Mouse (Mus musculus) CH12.LX (cell line): ENCODE data around the gene Psma5. TPM values are rescaled to one million over a fixed set of nuclear protein-coding genes. Genes with fewer than 3 reads are reported as not detected.

Source experiments
- DNase-seq: peaks from one replicate; pipeline ENCODE4 v3.0.0-alpha.2; 2013; ENCODE audit errors: extremely low read depth
- H3K27ac ChIP-seq: 2 replicates; pipeline ENCODE4 v1.5.1; 2012; ENCODE audit warnings: low read depth, mild to moderate bottlenecking, control low read depth, moderate library complexity; ENCODE audit not compliant: insufficient read depth
- H3K27me3 ChIP-seq: replicated peaks from 2 replicates; pipeline ENCODE3; 2012; ENCODE audit warnings: inconsistent platforms
- H3K36me3 ChIP-seq, 2 experiments: replicated peaks in 1 of 2; 2 replicates each; pipeline versions ENCODE3 to v1.6.1; 2012; ENCODE audit warnings: inconsistent platforms in 1 of 2, low read length in 1 of 2, mild to moderate bottlenecking in 1 of 2, mixed read lengths in 1 of 2, moderate library complexity in 1 of 2; ENCODE audit not compliant: control insufficient read depth in 1 of 2, insufficient read depth in 1 of 2
- H3K4me1 ChIP-seq, 2 experiments: 2 replicates each; pipeline ENCODE4 v1.6.1; 2012; ENCODE audit warnings: inconsistent platforms in 1 of 2, moderate library complexity in 1 of 2; ENCODE audit not compliant: insufficient read depth in 2 of 2, control insufficient read depth in 1 of 2
- H3K4me2 ChIP-seq: 2 replicates; pipeline ENCODE4 v1.6.1; 2012; ENCODE audit warnings: low read depth, mild to moderate bottlenecking, control low read depth; ENCODE audit not compliant: poor library complexity, insufficient read depth, severe bottlenecking
- H3K4me3 ChIP-seq, 3 experiments: fragments of 150-350 bp in 1 of 3; sonication (generic) in 1 of 3; replicated peaks in 1 of 3; 2 replicates each; pipeline versions ENCODE3 to v1.5.1; 2011 to 2012; ENCODE audit warnings: low read depth in 2 of 3, low read length in 2 of 3, mild to moderate bottlenecking in 2 of 3, moderate library complexity in 2 of 3, control low read depth in 1 of 3, improper control_type of control experiment in 1 of 3, inconsistent platforms in 1 of 3, mixed read lengths in 1 of 3; ENCODE audit not compliant: poor library complexity in 1 of 3
- H3K79me2 ChIP-seq: replicated peaks from 2 replicates; pipeline ENCODE4 v1.6.1; 2012; ENCODE audit warnings: mild to moderate bottlenecking, moderate library complexity; ENCODE audit not compliant: control insufficient read depth, poor library complexity, insufficient read depth, severe bottlenecking; ENCODE audit errors: extremely low read depth
- H3K9ac ChIP-seq: 2 replicates; pipeline ENCODE4 v1.6.1; 2012; ENCODE audit warnings: low read depth, mild to moderate bottlenecking, control low read depth, moderate library complexity; ENCODE audit not compliant: insufficient read depth
- H3K9me3 ChIP-seq: replicated peaks from 2 replicates; pipeline ENCODE3; 2012; ENCODE audit warnings: low read length, inconsistent platforms, mixed read lengths
- BHLHE40 ChIP-seq: IDR thresholded peaks from 2 replicates; pipeline ENCODE4 v1.6.1; 2011; ENCODE audit warnings: mild to moderate bottlenecking, low read depth, low read length, improper control_type of control experiment
- CHD1 ChIP-seq: IDR thresholded peaks from 2 replicates; pipeline ENCODE4 v1.6.1; 2012; ENCODE audit warnings: low read depth, low read length, improper control_type of control experiment, inconsistent platforms
- CHD2 ChIP-seq: IDR thresholded peaks from 2 replicates; pipeline ENCODE4 v1.6.1; 2011; ENCODE audit warnings: low read length, improper control_type of control experiment
- CTCF ChIP-seq, 2 experiments: IDR thresholded peaks in 1 of 2; conservative IDR thresholded peaks in 1 of 2; 2 replicates each; pipeline ENCODE4 v1.5.1; 2011 to 2012; ENCODE audit warnings: low read depth in 2 of 2, low read length in 2 of 2, improper control_type of control experiment in 1 of 2, inconsistent platforms in 1 of 2, mild to moderate bottlenecking in 1 of 2, moderate library complexity in 1 of 2
- E2F4 ChIP-seq: IDR thresholded peaks from 2 replicates; pipeline ENCODE4 v1.6.1; 2011; ENCODE audit warnings: low read depth, low read length, improper control_type of control experiment; ENCODE audit not compliant: insufficient replicate concordance
- ELF1 ChIP-seq: IDR thresholded peaks from 2 replicates; pipeline ENCODE4 v1.6.1; 2014; ENCODE audit warnings: low read depth, mild to moderate bottlenecking, inconsistent platforms, low read length, improper control_type of control experiment
- ETS1 ChIP-seq: conservative IDR thresholded peaks from 2 replicates; pipeline ENCODE4 v1.6.1; 2012; ENCODE audit warnings: low read depth, mild to moderate bottlenecking, inconsistent platforms, low read length, improper control_type of control experiment, moderate library complexity
- GABPA ChIP-seq: IDR thresholded peaks from 2 replicates; pipeline ENCODE4 v1.6.1; 2012; ENCODE audit warnings: low read depth, low read length, improper control_type of control experiment, inconsistent platforms; ENCODE audit not compliant: insufficient replicate concordance
- HCFC1 ChIP-seq: IDR thresholded peaks from 2 replicates; pipeline ENCODE4 v1.6.1; 2012; ENCODE audit warnings: low read depth, mild to moderate bottlenecking, inconsistent platforms, low read length, improper control_type of control experiment
- IRF4 ChIP-seq: IDR thresholded peaks from 2 replicates; pipeline ENCODE4 v1.6.1; 2014; ENCODE audit warnings: low read depth, mild to moderate bottlenecking, inconsistent platforms, low read length, improper control_type of control experiment
- JUN ChIP-seq: IDR thresholded peaks from 2 replicates; pipeline ENCODE4 v1.6.1; 2011; ENCODE audit warnings: low read depth, mild to moderate bottlenecking, low read length, improper control_type of control experiment, moderate library complexity; ENCODE audit not compliant: insufficient read depth
- KAT2A ChIP-seq: IDR thresholded peaks from 2 replicates; pipeline ENCODE4 v1.6.1; 2012; ENCODE audit warnings: low read length, improper control_type of control experiment, inconsistent platforms; ENCODE audit not compliant: insufficient replicate concordance
- MAFK ChIP-seq: IDR thresholded peaks from 2 replicates; pipeline ENCODE4 v1.6.1; 2011; ENCODE audit warnings: low read length, improper control_type of control experiment; ENCODE audit not compliant: insufficient replicate concordance
- MAX ChIP-seq: IDR thresholded peaks from 2 replicates; pipeline ENCODE4 v1.6.1; 2011; ENCODE audit warnings: low read length, improper control_type of control experiment
- MAZ ChIP-seq: IDR thresholded peaks from 2 replicates; pipeline ENCODE4 v1.6.1; 2012; ENCODE audit warnings: low read depth, mild to moderate bottlenecking, inconsistent platforms, low read length, improper control_type of control experiment, moderate library complexity
- MEF2A ChIP-seq: IDR thresholded peaks from 2 replicates; pipeline ENCODE4 v1.6.1; 2014; ENCODE audit warnings: low read depth, mild to moderate bottlenecking, inconsistent platforms, low read length, improper control_type of control experiment, borderline replicate concordance
- MXI1 ChIP-seq: IDR thresholded peaks from 2 replicates; pipeline ENCODE4 v1.6.1; 2011; ENCODE audit warnings: mild to moderate bottlenecking, low read depth, low read length, improper control_type of control experiment
- MYC ChIP-seq: IDR thresholded peaks from 2 replicates; pipeline ENCODE4 v1.6.1; 2011; ENCODE audit warnings: low read depth, mild to moderate bottlenecking, improper control_type of control experiment, low read length
- NELFE ChIP-seq: IDR thresholded peaks from 2 replicates; pipeline ENCODE4 v1.6.1; 2011; ENCODE audit warnings: low read depth, low read length, improper control_type of control experiment
- NRF1 ChIP-seq: IDR thresholded peaks from 2 replicates; pipeline ENCODE4 v1.6.1; 2014; ENCODE audit warnings: low read depth, mild to moderate bottlenecking, inconsistent platforms, low read length, improper control_type of control experiment, moderate library complexity
- PAX5 ChIP-seq: IDR thresholded peaks from 2 replicates; pipeline ENCODE4 v1.6.1; 2012; ENCODE audit warnings: low read length, inconsistent platforms, mixed read lengths
- POLR2A ChIP-seq: IDR thresholded peaks from 2 replicates; pipeline ENCODE4 v1.6.1; 2011; ENCODE audit warnings: low read depth, mild to moderate bottlenecking, improper control_type of control experiment, low read length
- POLR2AphosphoS2 ChIP-seq: IDR thresholded peaks from 2 replicates; pipeline ENCODE4 v1.6.1; 2011; ENCODE audit warnings: low read depth, low read length, improper control_type of control experiment
- RCOR1 ChIP-seq: conservative IDR thresholded peaks from 2 replicates; pipeline ENCODE4 v1.6.1; 2012; ENCODE audit warnings: low read depth, mild to moderate bottlenecking, inconsistent platforms, low read length, improper control_type of control experiment
- SIN3A ChIP-seq: IDR thresholded peaks from 2 replicates; pipeline ENCODE4 v1.6.1; 2012; ENCODE audit warnings: low read length, improper control_type of control experiment, inconsistent platforms
- SMC3 ChIP-seq: IDR thresholded peaks from 2 replicates; pipeline ENCODE4 v1.6.1; 2011; ENCODE audit warnings: low read depth, low read length, improper control_type of control experiment
- TBP ChIP-seq: conservative IDR thresholded peaks from 2 replicates; pipeline ENCODE4 v1.6.1; 2011; ENCODE audit warnings: low read depth, low read length, improper control_type of control experiment
- UBTF ChIP-seq: IDR thresholded peaks from 2 replicates; pipeline ENCODE4 v1.6.1; 2012; ENCODE audit warnings: low read depth, mild to moderate bottlenecking, inconsistent platforms, low read length, improper control_type of control experiment, moderate library complexity
- USF2 ChIP-seq: conservative IDR thresholded peaks from 2 replicates; pipeline ENCODE4 v1.6.1; 2011; ENCODE audit warnings: low read depth, low read length, improper control_type of control experiment
- ZC3H11A ChIP-seq: IDR thresholded peaks from 2 replicates; pipeline ENCODE4 v1.6.1; 2012; ENCODE audit warnings: low read depth, mild to moderate bottlenecking, inconsistent platforms, low read length, improper control_type of control experiment
- ZNF384 ChIP-seq: IDR thresholded peaks from 2 replicates; pipeline ENCODE4 v1.6.1; 2012; ENCODE audit warnings: low read depth, low read length, improper control_type of control experiment, inconsistent platforms
- dilution Hi-C: fragments of 300-500 bp; cut with MboI; formaldehyde crosslinking; loops from 2 replicates; pipeline ENCODE4 v1.14.3; 2020; ENCODE audit warnings: low sequenced_read_pairs; ENCODE audit not compliant: extremely low pct_unique_long_range_greater_than_20kb, extremely low pct_ligation_motif_present
- in situ Hi-C: fragments of 300-500 bp; cut with MboI; formaldehyde crosslinking; loops from 3 replicates; pipeline ENCODE4 v1.14.3; 2019; ENCODE audit warnings: low sequenced_read_pairs, low pct_ligation_motif_present, low pct_unique_long_range_greater_than_20kb, mixed read lengths
- polyA plus RNA-seq: library from polyadenylated mRNA; unstranded; fragments of >175 nt; gene quantifications from 2 replicates; pipeline ENCODE4 v1.2.1, GENCODE M21; 2012; ENCODE audit warnings: low read depth; ENCODE audit not compliant: insufficient read length
- total RNA-seq, 2 experiments: library from RNA; depleted of rRNA; stranded (reverse); fragments of 300-350 nt in 1 of 2; fragments of >200 nt in 1 of 2; gene quantifications; 2 replicates each; pipeline ENCODE4 v1.2.3; 2012 to 2014

Psma5 gene
- total and polyA plus RNA-seq, 3 experiments, result 245 to 341 (median 264) TPM

GRCm38 (mm10) chr3:108289311-108290130 is 32.8 kb downstream of the Psma5 start:
- dilution Hi-C loops, result no loop called here
- Histone ChIP-seq H3K4me3 (no peak overlapping the region), H3K4me1 (peaks cover 5 to 32% of the 10 kb centered on the region in 2 experiments; a peak in 2 of 4 replicates), H3K4me2 (no peak overlapping the region), H3K27ac (no peak overlapping the region), H3K36me3 (no peaks in the 10 kb centered on the region), H3K9ac (no peak overlapping the region), H3K79me2 (no peaks in the 10 kb centered on the region), H3K27me3 (peaks cover 8% of the 10 kb centered on the region), H3K9me3 (no peaks in the 10 kb centered on the region)
- TF ChIP-seq RCOR1 (no peak), SMC3 (no peak), BHLHE40 (peak; percentile 44), CHD2 (no peak)
- DNase-seq, result no peak
- in situ Hi-C loops, result no loop called here

- Histone ChIP-seq H3K9ac (no peak overlapping the region), H3K36me3 (no peaks in the 10 kb centered on the region), H3K79me2 (no peaks in the 10 kb centered on the region), H3K9me3 (no peaks in the 10 kb centered on the region), H3K27me3 (no peaks in the 10 kb centered on the region), H3K4me3 (no peak overlapping the region), H3K27ac (no peak overlapping the region), H3K4me2 (peak overlapping the region; percentile 48), H3K4me1 (peaks cover 5 to 35% of the 10 kb centered on the region in 2 experiments; a peak in 2 of 4 replicates)
- dilution Hi-C loops (no loop called here), in situ Hi-C loops (no loop called here)
- peak; percentile 75 for DNase-seq
- TF ChIP-seq NELFE (no peak), KAT2A (no peak), CHD1 (no peak), MEF2A (no peak), NRF1 (no peak), RCOR1 (no peak), MYC (no peak), PAX5 (no peak), ZC3H11A (no peak), MXI1 (no peak), CTCF (conservative IDR thresholded peaks at IDR 0.05 in 1 of 2, IDR thresholded peaks at IDR 0.05 in 1 of 2; ENCODE audit: low read depth in 2 of 2, low read length in 2 of 2) (no peak), POLR2A (no peak), HCFC1 (no peak), MAX (peak; percentile 54), ZNF384 (no peak), E2F4 (no peak), SIN3A (no peak), IRF4 (peak; percentile 74), JUN (peak; percentile 21; the same call in 1 of the 2 replicates), MAFK (no peak), ELF1 (no peak), CHD2 (no peak), UBTF (no peak), USF2 (peak; percentile 44), ETS1 (no peak), MAZ (no peak), POLR2AphosphoS2 (no peak), GABPA (no peak), TBP (no peak)
These were observed 34.5 kb downstream of the Psma5 start for GRCm38 (mm10) chr3:108291036-108291799.
